Mouse (Mus musculus) kidney, adult 2 months (tissue): ENCODE measurements around the gene Olfr958. TPM values are rescaled to one million over a fixed set of nuclear protein-coding genes. Genes with fewer than 3 reads are reported as not detected.

Experiments
- DNase-seq: peaks from one replicate; pipeline ENCODE4 v3.0.0; 2021
- H3K27ac ChIP-seq: fragments of 200-500 bp; 2 replicates; pipeline ENCODE4 v1.5.1; 2012; ENCODE audit warnings: low read depth, low read length, control low read depth, inconsistent platforms; ENCODE audit not compliant: insufficient read depth
- H3K27me3 ChIP-seq: fragments of 200-500 bp; replicated peaks from 2 replicates; pipeline ENCODE4 v1.6.1; 2012; ENCODE audit warnings: mild to moderate bottlenecking, moderate library complexity, low read length, inconsistent platforms; ENCODE audit not compliant: control insufficient read depth, insufficient read depth
- H3K36me3 ChIP-seq: fragments of 200-500 bp; 2 replicates; pipeline ENCODE4 v1.6.1; 2012; ENCODE audit warnings: mild to moderate bottlenecking, moderate library complexity, low read length, inconsistent platforms; ENCODE audit not compliant: control insufficient read depth, insufficient read depth
- H3K4me1 ChIP-seq: fragments of 200-500 bp; 2 replicates; pipeline ENCODE4 v1.6.1; 2011; ENCODE audit warnings: low read length; ENCODE audit not compliant: control insufficient read depth, insufficient read depth
- H3K4me3 ChIP-seq: fragments of 200-500 bp; 2 replicates; pipeline ENCODE4 v1.5.1; 2011; ENCODE audit warnings: mild to moderate bottlenecking, low read depth, low read length, control low read depth; ENCODE audit not compliant: insufficient read depth
- CTCF ChIP-seq: fragments of 200-500 bp; conservative IDR thresholded peaks from 2 replicates; pipeline ENCODE4 v1.5.1; 2011; ENCODE audit warnings: low read depth, mild to moderate bottlenecking, control low read depth, low read length, moderate library complexity, mixed read lengths; ENCODE audit not compliant: insufficient read depth, insufficient read length
- POLR2A ChIP-seq: fragments of 200-500 bp; IDR thresholded peaks from one replicate; pipeline ENCODE4 v1.6.1; 2011; ENCODE audit warnings: low read depth, low read length, control low read depth
- WGBS: fragments of 180-500 bp; shearing (Covaris S2); methylation state at CpG from one replicate; pipeline ENCODE4 v1.1.7; 2018; 5-methylcytosine and 5-hydroxymethylcytosine counted together
- polyA plus RNA-seq: library from polyadenylated mRNA; depleted of rRNA; stranded (reverse); fragments of >200 nt; gene quantifications from 2 replicates; pipeline ENCODE4 v1.2.3, GENCODE M21; 2012; rRNA removed

Olfr958 gene
- polyA plus RNA-seq, 1 experiment, result not detected

DNA sequence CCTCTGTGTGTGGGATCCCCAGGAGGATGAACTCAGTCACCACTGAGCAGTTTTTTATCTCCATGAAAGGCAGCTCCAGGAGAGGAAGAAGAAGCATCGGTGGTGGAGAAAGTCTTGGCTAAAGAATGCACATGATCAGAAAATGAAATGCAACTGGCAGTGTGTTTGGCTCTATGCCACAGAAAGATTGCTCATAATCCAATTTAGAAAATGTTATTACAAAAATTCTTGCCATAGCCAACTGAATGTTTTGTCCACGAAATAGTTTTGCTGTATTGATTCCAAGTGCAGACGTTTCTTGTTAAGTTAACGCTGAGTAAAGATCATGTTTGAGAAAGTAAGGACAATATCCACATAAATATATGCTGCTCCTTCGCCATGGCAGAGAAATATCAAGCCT is 3.0 kb downstream of the Olfr958 start:
- Histone ChIP-seq H3K4me3 (no peak overlapping the region), H3K36me3 (no peaks in the 10 kb centered on the region), H3K27me3 (no peaks in the 10 kb centered on the region), H3K4me1 (no peaks in the 10 kb centered on the region), H3K27ac (no peak overlapping the region)
- DNase-seq, result no peak
- WGBS, result 81% methylated on average over 5 of the region's 5 CpGs
- TF ChIP-seq CTCF (no peak), POLR2A (no peak)

DNA sequence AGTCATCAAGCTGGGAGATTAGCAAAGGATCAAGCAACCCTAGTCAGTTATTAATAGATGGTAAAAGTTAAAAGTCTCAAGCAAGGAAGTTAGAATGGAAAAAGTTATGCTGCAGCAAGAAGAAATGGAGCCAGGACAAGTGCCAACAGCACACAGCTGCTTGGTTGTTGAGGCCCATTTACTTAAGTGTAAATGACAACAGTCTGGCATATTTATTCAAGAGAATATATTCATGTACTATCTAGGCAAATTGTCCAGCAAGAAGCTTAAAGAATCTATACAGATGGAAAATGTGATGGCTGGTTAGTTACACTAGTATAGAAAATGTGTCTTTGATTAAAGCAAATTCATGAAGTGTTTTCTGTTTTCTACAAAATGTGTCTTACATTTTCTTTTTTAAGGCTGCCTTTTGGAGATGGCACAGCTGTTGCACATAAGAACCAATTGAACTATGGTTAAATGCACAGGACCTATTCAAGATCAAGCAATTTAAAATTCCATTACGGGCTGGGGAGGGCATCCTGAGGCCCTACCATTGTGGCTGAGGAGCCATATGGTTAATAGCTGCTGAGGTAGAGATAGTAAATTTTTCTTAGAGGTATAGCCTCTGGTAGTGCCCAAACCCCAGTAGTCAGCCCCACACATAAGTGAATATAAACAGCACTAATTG is 30.1 kb downstream of the Olfr958 start:
- WGBS, result 70% methylated on average over 1 of the region's 1 CpGs
- TF ChIP-seq POLR2A (no peak), CTCF (no peak)
- no peaks in the 10 kb centered on the region for H3K36me3 ChIP-seq
- no peak overlapping the region for H3K27ac ChIP-seq
- no peaks in the 10 kb centered on the region for H3K27me3 ChIP-seq
- DNase-seq, result no peak
- no peak overlapping the region for H3K4me3 ChIP-seq
- no peaks in the 10 kb centered on the region for H3K4me1 ChIP-seq

DNA sequence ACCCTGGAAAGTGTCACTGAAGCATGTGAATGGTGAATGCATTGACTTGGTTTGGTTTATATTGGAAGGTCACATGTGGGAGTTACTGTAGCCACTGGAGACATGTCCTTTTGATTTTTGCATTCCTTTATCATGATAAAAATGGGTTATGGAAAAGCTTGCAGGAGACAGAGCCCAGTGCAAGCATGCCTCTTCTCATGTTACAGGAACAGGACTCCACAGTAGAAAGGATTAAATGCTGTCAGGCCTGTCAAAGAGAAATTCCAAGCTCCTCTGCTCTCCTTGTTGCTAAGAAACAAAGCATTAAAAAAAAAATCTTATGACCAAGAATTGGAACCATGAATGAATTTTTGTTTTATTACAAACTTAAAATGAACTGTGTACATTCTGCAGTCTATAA is 35.3 kb downstream of the Olfr958 start:
- no peak overlapping the region for H3K27ac ChIP-seq
- no peaks in the 10 kb centered on the region for H3K36me3 ChIP-seq
- H3K4me3 ChIP-seq, result no peak overlapping the region
- TF ChIP-seq CTCF, result no peak
- no peak for TF ChIP-seq POLR2A
- no peak for DNase-seq
- H3K4me1 ChIP-seq, result no peaks in the 10 kb centered on the region
- no peaks in the 10 kb centered on the region for H3K27me3 ChIP-seq

DNA sequence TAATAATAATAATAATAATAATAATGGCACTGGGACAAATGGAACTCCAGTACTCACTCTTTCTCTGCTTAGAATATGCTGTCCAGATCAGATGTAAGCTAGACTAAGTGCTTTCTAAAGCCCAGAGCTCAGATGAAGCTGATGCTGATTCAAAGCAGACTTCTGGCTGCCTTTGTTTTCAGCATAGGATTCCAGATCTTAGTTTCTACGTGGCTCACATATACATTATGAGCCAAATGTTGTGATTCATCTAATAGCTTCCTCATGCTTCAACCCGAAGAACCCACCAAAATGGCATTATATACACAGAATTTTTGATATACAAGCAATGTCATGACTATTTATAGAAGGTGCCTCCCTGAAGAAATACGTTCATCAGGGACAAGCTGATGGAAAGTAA is 38.3 kb downstream of the Olfr958 start, which contains the start of gene Olfr957:
Olfr957 (minus strand) TSS at position 279 of the 400 bp plus-strand sequence.
- no peak for TF ChIP-seq CTCF
- TF ChIP-seq POLR2A, result no peak
- Histone ChIP-seq H3K27ac (no peak within 1 kb of the TSS), H3K27me3 (no peaks in the 10 kb centered on the region), H3K36me3 (no peaks in the 10 kb centered on the region), H3K4me1 (no peaks in the 10 kb centered on the region), H3K4me3 (no peak within 1 kb of the TSS)
- DNase-seq, result no peak
- 56% methylated on average over 3 of the region's 3 CpGs for WGBS

DNA sequence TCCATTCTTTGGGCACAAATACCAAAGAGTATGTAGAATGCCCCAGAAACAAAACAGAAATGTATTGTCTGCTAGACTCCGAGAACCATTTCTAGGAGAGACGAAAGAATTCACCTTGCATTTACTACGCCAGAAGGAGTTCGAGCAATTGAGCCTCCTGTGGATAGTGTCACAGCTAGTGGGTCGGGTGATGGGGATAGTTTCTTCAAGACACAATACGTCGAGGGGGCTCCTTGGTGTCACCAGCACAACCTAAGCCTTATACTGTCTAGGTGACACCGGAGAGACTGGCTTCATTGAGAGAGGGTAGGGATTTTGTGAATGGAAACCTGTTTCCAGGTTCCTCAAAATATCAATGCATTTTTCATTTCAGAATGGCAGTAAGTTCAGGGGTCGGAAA is 44.4 kb downstream of the Olfr958 start:
- TF ChIP-seq CTCF (no peak), POLR2A (no peak)
- H3K4me3 ChIP-seq, result no peak overlapping the region
- H3K36me3 ChIP-seq, result no peaks in the 10 kb centered on the region
- no peak for DNase-seq
- no peaks in the 10 kb centered on the region for H3K4me1 ChIP-seq
- no peaks in the 10 kb centered on the region for H3K27me3 ChIP-seq
- 78% methylated on average over 9 of the region's 9 CpGs for WGBS
- no peak overlapping the region for H3K27ac ChIP-seq

DNA sequence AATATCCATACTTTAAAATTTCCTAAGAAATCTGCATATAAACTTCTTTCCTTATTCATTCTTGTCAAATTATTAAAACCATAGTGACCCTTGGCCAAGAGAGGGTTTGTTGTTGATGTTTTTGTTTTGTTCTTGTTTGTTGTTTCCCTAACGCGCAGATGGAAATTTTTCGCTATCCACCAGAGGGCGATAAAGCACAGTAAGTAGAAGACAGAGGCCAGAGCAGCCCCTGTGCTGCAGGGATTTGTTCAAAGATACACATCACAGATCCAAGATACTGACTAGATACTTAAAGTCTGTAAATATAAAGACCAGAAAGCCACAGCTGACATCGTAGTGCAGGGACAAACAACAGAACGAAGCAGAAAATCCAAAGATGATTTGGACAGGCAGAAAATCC is 44.9 kb downstream of the Olfr958 start:
- H3K27ac ChIP-seq, result no peak overlapping the region
- TF ChIP-seq CTCF (peak; percentile 51), POLR2A (no peak)
- H3K36me3 ChIP-seq, result no peaks in the 10 kb centered on the region
- WGBS, result 9% methylated on average over 6 of the region's 6 CpGs
- no peak overlapping the region for H3K4me3 ChIP-seq
- DNase-seq, result peak; percentile 29
- H3K27me3 ChIP-seq, result no peaks in the 10 kb centered on the region
- no peaks in the 10 kb centered on the region for H3K4me1 ChIP-seq

Other genes with a start within 250 kb of the Olfr958 start
- not detected in 2 replicates for gene Olfr948, start 228.0 kb downstream of the Olfr958 start, polyA plus RNA-seq
- not detected in 2 replicates for gene Olfr951, start 166.6 kb downstream of the Olfr958 start, polyA plus RNA-seq
- not detected in 2 replicates for gene Olfr952, start 126.9 kb downstream of the Olfr958 start, polyA plus RNA-seq
- gene Olfr954, start 97.4 kb downstream of the Olfr958 start, polyA plus RNA-seq, result not detected in 2 replicates
- gene Olfr955, start 82.1 kb downstream of the Olfr958 start, polyA plus RNA-seq, result not detected in 2 replicates
- not detected in 2 replicates for gene Olfr44, start 60.1 kb downstream of the Olfr958 start, polyA plus RNA-seq
- gene Olfr957, start 38.2 kb downstream of the Olfr958 start, polyA plus RNA-seq, result not detected in 2 replicates
- not detected in 2 replicates for gene Olfr959, start 21.5 kb upstream of the Olfr958 start, polyA plus RNA-seq
- 0.27 and 0.31 TPM in 2 replicates for gene AW551984, start 50.3 kb upstream of the Olfr958 start, polyA plus RNA-seq
- not detected in 2 replicates for gene Olfr148, start 56.6 kb upstream of the Olfr958 start, polyA plus RNA-seq
- not detected in 2 replicates for gene Olfr960, start 67.3 kb upstream of the Olfr958 start, polyA plus RNA-seq
- gene Olfr961, start 91.0 kb upstream of the Olfr958 start, polyA plus RNA-seq, result not detected in 2 replicates
- gene Olfr963, start 113.2 kb upstream of the Olfr958 start, polyA plus RNA-seq, result not detected in 2 replicates
- gene Olfr149, start 153.1 kb upstream of the Olfr958 start, polyA plus RNA-seq, result not detected in 2 replicates
- not detected in 2 replicates for gene Olfr965, start 157.3 kb upstream of the Olfr958 start, polyA plus RNA-seq
- gene Olfr150, start 176.9 kb upstream of the Olfr958 start, polyA plus RNA-seq, result not detected in 2 replicates
- not detected in 2 replicates for gene Olfr967, start 192.2 kb upstream of the Olfr958 start, polyA plus RNA-seq
- gene Olfr968, start 229.2 kb upstream of the Olfr958 start, polyA plus RNA-seq, result not detected in 2 replicates
- gene Olfr969, start 236.9 kb upstream of the Olfr958 start, polyA plus RNA-seq, result not detected in 2 replicates